Mouse (Mus musculus) ES-Bruce4 (cell line): ENCODE measurements at regions not wholly inside any gene's neighbourhood (a gene's known extent, or its start where the extent isn't known, plus 50 kb on each side); places are given as distances from the start of the nearest gene placed in this dataset.

ENCODE experiments used
- CTCF ChIP-seq: IDR thresholded peaks from one replicate; pipeline ENCODE4 v1.8.1; 2011; ENCODE audit warnings: low read depth, low read length
- EP300 ChIP-seq: IDR thresholded peaks from 2 replicates; pipeline ENCODE4 v1.6.1; 2011; ENCODE audit warnings: low read depth, low read length; ENCODE audit not compliant: insufficient read depth
- POLR2A ChIP-seq: IDR thresholded peaks from one replicate; pipeline ENCODE4 v1.8.1; 2011; ENCODE audit warnings: low read length; ENCODE audit not compliant: insufficient read depth

- TF ChIP-seq POLR2A (no peak), CTCF (no peak), EP300 (no peak)
These were observed 237.1 kb upstream of the Zdhhc25 start for GRCm38 (mm10) chr15:88362966-88363365.
